Mouse (Mus musculus) megakaryocyte, embryonic 14.5 days (primary cell): ENCODE measurements around the gene Taar4.

Experiments
- FLI1 ChIP-seq: IDR thresholded peaks from 2 replicates; pipeline ENCODE4 v1.6.1; 2012; ENCODE audit warnings: low read length, inconsistent platforms, mixed read lengths
- GATA1 ChIP-seq: IDR thresholded peaks from 3 replicates; pipeline ENCODE4 v1.6.1; 2012; ENCODE audit warnings: mixed read lengths, low read length, inconsistent platforms, borderline replicate concordance

- TF ChIP-seq GATA1 (no peak), FLI1 (no peak)
Observed at GRCm38 (mm10) chr10:23942465-23942864, 17.8 kb upstream of the Taar4 start.
